Mouse (Mus musculus): ENCODE results near the gene Kcnh1.

DNA sequence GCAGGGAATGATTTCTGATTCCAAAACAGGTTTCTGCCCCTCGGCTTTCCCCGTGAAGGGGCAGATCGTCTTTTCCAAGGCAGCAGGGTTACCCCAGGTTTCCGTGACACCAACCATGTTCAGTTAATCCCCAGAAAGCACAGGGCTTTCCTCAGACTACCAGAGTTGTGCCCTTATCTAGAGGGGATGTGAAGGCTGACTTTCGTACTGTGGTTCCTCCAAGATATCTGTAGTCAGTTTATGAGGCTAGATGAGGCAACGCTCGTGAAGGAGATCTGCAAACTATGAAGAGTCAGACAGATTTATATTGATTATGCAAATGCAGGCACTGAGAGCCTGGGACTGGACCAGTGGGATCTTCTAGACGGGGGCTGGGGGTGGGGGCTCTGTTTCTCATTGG is 136.5 kb downstream of the Kcnh1 start:
- TF ChIP-seq CHD1 (IDR thresholded peaks at IDR 0.05; ENCODE audit: low read depth, low read length) = no peak
- no peak for TF ChIP-seq NELFE (IDR thresholded peaks at IDR 0.05; ENCODE audit: low read depth, low read length)
- TF ChIP-seq TCF12 (IDR thresholded peaks at IDR 0.05; ENCODE audit: low read depth, low read length) = no peak
- TF ChIP-seq CTCF (conservative IDR thresholded peaks at IDR 0.05 in 1 of 2, IDR thresholded peaks at IDR 0.05 in 1 of 2; ENCODE audit: low read depth in 2 of 2, low read length in 2 of 2) = no peak
- TF ChIP-seq TBP (conservative IDR thresholded peaks at IDR 0.05; ENCODE audit: low read depth, low read length) = no peak

All from CH12.LX (cell line).